Mouse (Mus musculus) liver (tissue): ENCODE data around the gene Gm49380.
A peak's percentile ranks its signal among the peaks of the same experiment; 100 is the strongest.

ENCODE experiments used
- DNase-seq: peaks from one replicate; pipeline ENCODE4 v3.0.0-alpha.2; 2020; ENCODE audit warnings: mixed read lengths

The Gm49380 gene

DNA sequence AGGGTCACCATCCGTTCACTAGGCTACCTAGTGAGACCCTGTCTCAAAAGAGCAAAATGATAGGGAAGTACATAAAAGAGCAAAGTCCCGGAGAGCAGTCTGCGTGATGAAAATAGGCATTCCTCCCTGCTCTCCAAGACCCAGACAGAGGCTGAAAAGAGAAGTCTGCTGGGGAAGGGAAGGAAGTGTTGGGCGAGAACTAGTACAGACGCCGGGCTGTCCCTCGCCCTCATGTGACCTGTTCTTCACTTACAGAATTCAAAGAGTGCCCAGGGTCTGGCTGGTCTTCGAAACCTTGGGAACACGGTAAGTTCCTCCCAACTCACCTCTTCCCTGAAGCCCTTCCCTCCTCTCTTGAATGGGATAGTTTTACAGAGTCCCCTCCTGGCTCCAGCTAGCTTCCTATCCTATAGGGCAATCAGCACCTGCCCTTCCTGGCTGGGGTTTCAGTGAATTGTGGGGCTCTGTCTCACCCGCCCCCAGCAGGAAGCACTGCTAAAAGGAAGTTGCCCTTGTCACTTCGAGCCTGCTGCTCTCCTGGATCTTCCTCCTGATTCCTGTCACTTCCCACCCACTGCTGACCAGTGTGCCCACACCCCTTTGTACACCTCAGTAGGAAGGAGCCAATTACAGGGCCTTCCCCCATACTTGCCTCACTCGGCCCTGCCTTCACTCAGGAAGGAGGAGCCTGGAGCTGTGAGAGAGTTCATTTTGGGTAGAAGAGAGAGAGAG, 24.3 kb downstream of the Gm49380 start:
- no peak for DNase-seq

- DNase-seq: no peak
Observed at GRCm38 (mm10) chr9:44087761-44088455, 25.4 kb downstream of the Gm49380 start.

GRCm38 (mm10) chr9:44086960-44087359, 26.3 kb downstream of the Gm49380 start:
- no peak for DNase-seq

GRCm38 (mm10) chr9:44085741-44086665, 27.3 kb downstream of the Gm49380 start:
- no peak for DNase-seq

GRCm38 (mm10) chr9:44085276-44085675, 28.0 kb downstream of the Gm49380 start:
- no peak for DNase-seq

DNA sequence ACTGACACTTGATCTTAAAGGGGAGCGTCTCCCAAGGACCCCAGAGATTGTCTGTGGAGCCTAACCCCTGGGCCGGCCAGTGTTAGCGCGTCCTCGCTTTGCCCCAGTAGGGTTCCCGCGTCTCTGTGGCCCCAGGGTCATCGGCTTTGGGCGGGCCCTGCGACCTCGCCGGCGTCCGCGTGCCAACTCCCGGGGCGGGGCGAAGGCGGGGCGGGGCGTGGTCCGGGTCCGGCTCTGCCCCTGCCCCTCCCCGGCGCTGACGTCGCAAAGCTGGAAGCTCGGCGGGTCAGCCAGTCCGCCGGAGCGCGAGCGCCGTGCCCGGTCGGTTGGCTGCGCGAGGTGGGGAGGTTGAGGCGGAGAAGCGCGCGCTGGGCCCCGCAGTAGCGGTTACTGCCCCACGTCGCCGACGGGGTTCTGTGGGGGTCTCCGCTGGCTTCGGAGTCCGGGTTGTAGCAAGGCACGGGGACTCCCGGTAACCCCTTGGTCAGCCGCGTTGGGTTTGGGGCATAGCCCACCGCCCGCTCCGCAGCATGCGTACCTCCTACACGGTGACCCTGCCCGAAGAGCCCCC, 28.6 kb downstream of the Gm49380 start:
- peak; percentile 95 for DNase-seq

DNA sequence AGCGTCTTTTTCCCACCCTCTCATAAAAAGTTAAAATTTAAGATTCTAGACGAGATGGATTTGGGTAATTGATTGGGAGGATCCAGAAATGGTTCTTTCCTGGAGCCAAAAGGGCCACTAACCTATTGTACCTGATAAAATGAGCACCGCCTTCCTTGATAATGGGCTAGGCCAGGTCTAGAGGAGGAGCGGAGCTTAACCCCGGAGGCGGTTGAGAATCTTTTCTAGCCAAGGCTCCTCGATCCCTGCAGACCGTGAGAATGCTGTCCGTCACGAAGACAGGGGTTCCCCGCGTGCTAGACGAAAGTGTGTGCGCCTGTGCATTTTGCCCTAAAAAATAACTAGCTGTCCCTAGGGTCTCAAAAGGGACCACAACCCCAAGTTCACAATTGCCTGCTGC, 29.1 kb downstream of the Gm49380 start:
- no peak for DNase-seq

DNA sequence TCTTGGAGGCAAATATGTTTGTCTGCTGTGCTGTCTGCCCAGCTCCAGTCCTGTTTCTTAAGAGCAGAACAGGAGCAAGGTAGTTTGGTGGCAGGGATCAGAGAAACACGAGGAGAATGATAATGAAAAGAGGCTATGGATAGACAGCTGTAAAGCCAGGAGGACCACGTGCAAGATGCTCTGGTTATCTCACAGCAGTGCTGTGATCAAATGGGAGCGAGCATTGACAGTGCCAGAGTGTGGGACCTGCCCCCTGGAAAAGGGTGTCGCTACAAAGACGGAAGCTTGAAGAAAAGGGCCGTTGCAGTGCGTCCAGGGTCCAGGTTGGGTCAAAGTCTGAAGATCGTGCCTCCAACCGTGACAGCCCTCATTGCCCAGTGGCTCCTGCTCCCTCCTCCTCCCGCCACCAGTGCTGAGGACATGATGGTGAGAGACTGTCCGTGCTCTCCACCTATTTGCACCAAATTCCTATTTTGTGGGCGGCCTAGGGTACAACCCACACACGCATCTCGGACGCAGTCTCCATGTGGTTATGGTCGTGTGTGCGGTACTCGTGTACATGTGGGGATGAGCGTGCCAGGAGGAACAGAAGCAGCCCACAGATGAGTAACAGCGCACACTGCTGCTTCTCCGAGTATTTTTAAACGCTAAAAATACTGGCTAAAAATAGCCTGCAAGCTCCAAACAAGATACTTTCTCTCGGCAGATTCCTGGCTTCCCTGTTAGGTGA, 29.7 kb downstream of the Gm49380 start:
- no peak for DNase-seq

DNA sequence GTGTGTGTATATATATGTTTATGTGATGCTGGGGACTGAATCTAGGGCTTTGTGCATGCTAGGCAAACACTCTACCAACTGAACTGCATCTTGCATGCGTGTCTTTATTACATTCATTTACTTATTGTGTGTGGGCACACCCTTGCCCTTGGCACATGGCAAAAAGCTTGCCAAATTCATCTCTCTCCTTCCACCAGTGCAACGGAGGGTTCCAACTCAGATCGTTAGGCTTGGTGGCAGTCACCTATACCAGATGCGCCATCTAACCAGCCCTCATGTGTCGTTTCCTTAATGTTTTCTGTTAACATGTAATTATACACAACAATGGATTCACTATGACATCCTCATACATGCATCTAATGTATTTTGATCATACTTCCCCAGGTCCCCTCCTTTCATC, 31.0 kb downstream of the Gm49380 start:
- no peak for DNase-seq

DNA sequence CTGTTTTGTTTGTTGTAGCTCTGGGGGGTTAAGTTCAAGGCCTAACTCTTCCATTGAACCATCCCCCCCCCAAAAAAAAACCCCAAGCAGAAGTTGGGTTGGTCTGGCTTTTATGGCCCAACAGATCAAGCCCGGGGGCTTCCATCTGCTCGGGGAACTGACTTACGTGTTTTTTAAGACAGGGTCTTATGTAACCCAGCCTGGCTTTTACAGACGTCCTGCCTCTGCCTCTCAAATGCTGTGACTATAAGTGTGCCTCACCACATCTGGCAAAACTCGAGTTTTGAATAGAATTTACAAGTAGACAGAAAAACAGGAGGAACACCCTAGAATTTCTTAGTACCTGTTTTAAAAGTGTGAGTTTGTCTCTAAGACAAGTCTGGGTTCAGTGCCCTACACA, 31.7 kb downstream of the Gm49380 start:
- DNase-seq: no peak

DNA sequence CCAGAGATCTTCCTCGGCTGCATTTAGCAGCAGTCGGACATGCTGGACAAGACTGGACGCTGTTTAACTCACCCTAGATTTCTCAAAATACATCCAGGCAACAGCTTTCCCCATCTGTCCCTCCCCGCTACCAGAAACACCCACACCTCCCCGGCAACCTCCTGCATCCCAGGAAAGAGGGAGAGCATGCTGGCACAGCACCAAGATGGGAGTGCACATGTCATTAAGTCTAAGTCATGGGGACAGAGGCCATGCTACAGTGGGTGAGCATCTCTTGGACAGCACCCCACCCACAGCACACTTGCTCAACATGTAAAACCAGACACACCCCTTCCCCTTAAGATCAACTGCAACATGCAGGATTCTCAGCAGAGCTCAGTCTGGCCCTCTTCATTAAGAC, 32.3 kb downstream of the Gm49380 start:
- no peak for DNase-seq

- no peak for DNase-seq
Observed at GRCm38 (mm10) chr9:44079997-44080780, 33.1 kb downstream of the Gm49380 start.

- DNase-seq: peak; percentile 27
Observed at GRCm38 (mm10) chr9:44078955-44079756, 34.1 kb downstream of the Gm49380 start.

DNA sequence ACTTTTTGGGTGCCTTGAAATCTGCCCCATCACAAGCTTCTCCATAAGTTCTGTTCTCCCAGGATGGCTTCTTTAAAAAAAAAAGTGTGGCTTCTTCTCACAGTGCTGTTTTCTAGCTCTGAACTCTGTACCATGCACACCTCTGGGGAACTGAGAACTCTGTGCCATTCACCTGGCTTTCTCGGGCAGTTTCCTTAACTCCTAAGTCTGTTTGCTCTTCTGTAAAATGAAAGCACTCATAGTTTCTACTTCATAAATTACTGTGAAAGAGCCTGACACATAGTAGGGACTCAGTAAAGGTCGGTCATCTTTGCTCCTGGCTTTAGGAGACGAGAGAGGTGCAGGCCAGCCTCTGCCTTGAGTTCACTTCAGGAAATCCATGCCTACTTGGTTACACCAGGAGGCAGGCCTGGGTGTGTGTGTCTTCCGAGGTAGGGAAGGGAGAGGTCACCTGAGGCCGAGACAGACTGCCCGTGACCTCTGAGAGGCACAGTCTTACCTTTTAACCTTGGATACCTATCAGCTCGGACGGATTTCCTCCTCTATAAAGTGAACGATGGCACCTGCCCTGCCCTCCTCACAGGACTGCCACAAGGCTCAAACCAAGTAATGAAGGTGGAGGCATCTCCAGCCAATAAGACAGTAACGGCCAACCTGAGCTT, 35.0 kb downstream of the Gm49380 start:
- no peak for DNase-seq

DNA sequence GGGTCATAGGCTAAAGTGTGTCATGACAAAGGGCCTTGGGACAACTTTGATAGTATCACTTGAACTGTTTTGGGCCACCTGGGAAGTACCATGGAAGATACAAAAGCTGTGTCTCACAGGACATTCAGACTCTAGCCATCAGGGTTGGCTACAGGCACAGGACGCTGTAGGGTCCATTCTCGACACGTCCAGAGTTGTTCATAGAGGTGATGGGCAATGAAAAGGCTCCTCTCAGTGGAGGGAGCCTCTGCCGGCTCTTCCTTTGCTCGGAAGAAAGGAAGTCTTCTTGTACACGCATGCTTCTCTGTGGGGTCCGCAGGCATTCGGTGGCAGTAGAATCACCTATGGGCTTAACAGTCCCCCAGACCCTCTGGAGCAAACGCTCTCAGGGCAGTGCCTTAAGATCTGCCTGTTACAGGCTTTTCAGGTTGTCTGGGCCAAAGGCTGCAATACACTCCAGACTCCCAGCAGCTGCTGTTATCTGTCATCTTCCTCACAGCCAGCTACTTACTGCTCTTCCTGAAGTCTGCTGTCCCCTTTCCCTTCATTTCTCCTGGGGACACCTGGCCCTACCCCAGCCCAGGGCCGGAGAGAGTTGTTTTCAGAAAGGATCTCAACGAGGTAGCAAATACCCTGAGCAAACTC, 35.9 kb downstream of the Gm49380 start:
- no peak for DNase-seq

- DNase-seq: peak; percentile 54
Observed at GRCm38 (mm10) chr9:44076764-44077120, 36.6 kb downstream of the Gm49380 start.

DNA sequence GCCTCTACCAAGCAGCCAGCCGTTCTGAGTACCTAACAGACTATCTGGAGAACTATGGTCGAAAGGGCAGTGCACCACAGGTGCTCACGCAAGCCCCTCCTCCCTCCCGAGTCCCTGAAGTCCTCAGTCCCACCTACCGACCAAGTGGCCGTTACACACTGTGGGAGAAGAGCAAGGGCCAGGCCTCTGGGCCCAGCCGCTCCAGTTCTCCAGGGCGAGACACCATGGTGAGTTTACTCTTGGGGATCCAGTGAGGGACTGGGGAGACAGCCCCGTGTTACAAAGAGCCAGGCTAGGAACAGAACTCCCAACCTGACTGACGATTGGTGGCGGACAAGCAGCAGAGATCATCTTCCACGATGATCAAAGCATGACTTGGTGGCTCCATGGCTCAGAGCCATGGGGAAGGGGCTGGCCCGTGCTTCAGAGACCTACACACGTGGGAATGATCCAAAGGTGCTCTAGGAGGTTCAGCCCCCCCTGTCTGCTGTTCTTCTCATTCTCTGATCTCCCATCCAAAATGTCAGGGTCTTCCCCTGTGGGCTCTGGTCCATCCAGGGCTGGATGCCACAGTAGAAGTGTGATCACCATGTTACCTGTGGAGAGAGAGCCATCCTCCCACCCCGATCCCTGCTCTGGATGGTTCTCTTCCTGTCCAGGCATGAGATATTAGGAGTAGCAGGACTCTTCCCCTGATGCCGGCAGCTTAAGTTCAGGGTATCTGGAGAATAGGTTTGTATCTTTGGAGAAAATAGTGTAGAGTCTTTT, 37.1 kb downstream of the Gm49380 start:
- DNase-seq: no peak

DNA sequence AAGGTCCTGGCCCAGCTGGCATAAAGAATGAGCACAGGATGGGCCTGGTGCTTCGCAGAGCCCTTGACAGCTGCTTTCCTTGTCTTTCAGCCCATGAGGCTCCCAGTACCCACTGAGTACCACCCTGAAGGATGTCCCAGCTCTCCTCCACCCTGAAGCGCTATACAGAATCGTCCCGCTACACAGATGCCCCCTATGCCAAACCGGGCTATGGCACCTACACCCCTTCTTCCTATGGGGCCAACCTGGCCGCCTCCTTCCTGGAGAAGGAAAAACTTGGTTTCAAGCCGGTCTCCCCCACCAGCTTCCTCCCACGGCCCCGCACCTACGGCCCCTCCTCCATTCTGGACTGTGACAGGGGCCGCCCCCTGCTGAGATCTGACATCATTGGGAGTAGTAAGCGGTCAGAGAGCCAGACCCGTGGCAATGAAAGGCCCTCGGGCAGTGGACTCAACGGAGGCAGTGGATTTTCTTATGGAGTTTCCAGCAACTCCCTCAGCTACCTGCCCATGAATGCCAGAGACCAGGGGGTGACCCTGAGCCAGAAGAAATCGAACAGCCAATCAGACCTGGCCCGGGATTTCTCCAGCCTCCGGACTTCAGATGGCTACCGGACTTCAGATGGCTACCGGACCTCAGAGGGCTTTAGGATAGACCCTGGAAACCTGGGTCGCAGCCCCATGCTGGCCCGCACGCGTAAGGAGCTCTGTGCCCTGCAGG, 37.9 kb downstream of the Gm49380 start:
- no peak for DNase-seq
